Mouse (Mus musculus) 3T3-L1 (cell line): ENCODE data around the gene Gm30302.
"Not testable (repeated sequence)": the region's sequence is repeated elsewhere in the genome, so short reads cannot be mapped to it uniquely, and the experiment has no call there.

ENCODE experiments used
- DNase-seq: peaks from one replicate; pipeline ENCODE4 v3.0.0-alpha.2; 2015; ENCODE audit warnings: low read depth, low spot score

Gm30302 gene

DNA sequence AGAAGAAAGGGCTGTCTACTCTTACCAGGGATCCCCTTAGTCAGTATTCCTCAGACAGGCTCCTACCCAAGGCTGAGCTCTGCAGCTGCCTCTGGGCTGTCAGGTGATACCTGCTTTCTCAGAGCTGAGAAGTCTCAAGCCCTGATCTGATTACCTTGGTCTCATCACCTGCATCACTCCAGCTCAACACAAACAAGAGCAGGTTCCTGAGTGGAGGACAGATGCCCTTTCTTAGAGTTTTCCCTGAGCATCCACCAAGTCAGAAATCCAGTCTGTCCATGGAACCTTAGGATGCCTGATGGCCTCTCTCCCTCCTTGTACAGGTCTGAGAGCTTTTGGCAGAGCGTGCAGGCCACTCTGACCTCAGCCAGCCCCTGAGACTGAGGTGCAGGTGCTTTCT, at the start of gene Gm30302:
TSS of gene Gm30302 (minus strand) at position 101 of the 400 bp plus-strand sequence.
- no peak for DNase-seq

- no peak for DNase-seq
Measured at GRCm38 (mm10) chr13:49846751-49847150, 48.0 kb upstream of the Gm30302 start.

DNA sequence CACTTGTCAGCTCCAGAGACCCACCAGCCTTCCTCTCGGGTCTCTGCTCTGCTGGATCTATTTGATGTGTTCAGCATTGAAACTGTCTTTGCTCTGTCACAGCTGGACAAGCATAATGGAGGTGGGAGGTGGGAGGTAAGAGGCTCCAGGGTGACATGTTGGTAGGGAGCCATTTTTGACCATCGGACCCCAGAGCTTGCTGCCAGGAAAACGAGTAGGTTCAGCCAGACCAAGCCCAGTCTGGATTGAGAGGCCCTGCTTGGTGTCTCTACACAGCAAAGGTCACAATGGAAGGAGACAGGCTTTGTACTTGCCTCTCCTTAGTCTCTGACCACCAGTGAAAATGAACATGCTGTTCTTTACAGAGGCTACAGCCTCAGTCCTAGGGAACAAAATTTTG, 47.3 kb upstream of the Gm30302 start:
- no peak for DNase-seq

DNA sequence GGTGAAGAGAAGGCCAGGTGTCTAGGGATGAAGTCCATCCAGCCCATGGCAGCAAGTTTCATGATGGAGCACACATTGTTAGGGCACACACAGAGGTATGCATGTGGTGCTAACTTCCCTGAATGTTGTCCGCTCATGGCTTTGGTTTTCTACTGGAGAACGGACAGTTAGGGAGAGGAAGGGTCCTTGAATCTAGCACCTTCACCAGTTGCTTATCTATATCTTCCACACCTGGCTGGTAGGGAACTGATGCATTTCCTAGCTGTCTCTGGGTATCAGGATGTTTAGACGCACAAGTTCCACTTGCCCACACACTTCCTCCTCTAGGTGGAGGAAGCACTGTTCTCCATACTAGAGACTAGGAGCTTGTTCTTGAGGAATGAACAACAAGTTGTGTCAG, 46.9 kb upstream of the Gm30302 start:
- no peak for DNase-seq

DNA sequence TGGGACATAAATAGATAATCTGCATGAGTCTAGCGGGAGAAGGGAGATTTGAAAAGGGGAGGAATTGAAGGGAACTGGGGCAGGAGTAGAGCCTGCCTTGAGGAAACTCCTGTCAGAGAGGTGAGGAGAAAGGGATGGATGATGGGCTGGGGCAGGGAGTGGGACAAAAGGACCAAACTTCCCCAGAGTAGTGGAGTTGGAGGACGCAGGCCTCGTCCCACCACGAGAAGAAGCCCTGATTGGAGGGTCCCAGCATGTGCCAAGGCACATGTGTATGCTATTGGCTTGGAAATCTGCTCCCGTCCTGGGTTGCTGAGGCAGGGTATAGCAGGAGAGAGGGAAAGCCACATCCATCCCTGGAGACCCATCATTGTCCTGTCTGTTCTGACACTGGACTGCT, 45.3 kb upstream of the Gm30302 start:
- DNase-seq = no peak

- no peak for DNase-seq
Measured at GRCm38 (mm10) chr13:49841186-49841585, 42.4 kb upstream of the Gm30302 start.

GRCm38 (mm10) chr13:49830355-49830754, 31.6 kb upstream of the Gm30302 start:
- no peak for DNase-seq

GRCm38 (mm10) chr13:49825300-49825699, 26.5 kb upstream of the Gm30302 start:
- no peak for DNase-seq

- no peak for DNase-seq
Measured at GRCm38 (mm10) chr13:49814958-49815357, 16.2 kb upstream of the Gm30302 start.

DNA sequence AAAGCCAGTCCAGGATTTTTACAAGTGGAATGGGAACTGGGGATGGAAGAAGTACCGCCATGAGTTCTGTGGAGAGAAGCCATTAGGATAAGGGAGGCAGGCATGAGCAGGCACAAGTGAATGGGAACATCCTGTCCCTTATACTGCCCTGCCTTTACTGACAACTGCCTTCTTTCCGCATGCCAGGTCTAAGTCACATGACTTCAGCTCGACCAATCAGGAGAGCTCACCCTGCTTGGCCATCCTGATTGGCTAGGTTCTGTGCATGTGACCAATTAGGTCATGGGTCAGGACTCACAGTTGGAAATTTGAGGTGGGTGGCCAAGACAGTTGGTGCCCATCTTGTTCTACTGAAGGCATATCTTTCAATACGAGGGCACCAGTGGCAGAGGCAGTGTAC, 15.6 kb upstream of the Gm30302 start:
- no peak for DNase-seq

GRCm38 (mm10) chr13:49807146-49807545, 8.3 kb upstream of the Gm30302 start:
- DNase-seq = no peak

GRCm38 (mm10) chr13:49788563-49789393, 10.0 kb downstream of the Gm30302 start:
- DNase-seq = no peak

- no peak for DNase-seq
Measured at GRCm38 (mm10) chr13:49783899-49784298, 14.9 kb downstream of the Gm30302 start.

- not testable (repeated sequence) for DNase-seq
Measured at GRCm38 (mm10) chr13:49771536-49771935, 27.3 kb downstream of the Gm30302 start.

DNA sequence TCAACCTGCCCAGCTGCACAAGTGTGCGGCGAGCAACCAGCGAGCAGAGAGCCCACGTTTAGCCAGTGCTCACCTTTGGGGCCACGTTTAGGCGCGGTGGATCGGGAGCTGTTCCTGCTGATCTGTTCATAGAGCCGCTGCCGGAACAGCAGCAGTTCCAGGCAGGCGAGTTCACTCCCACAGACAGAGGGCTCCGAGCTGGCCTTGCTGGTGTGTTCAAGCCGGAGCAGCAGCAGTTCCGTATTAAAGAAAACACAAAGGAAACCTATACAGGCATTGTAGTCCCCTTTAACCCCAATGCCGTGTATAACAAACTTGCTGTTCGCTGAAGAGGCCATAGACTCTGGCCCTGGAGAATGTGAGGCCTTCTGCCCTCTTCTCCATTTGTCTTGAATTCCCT, 29.7 kb downstream of the Gm30302 start:
- no peak for DNase-seq

DNA sequence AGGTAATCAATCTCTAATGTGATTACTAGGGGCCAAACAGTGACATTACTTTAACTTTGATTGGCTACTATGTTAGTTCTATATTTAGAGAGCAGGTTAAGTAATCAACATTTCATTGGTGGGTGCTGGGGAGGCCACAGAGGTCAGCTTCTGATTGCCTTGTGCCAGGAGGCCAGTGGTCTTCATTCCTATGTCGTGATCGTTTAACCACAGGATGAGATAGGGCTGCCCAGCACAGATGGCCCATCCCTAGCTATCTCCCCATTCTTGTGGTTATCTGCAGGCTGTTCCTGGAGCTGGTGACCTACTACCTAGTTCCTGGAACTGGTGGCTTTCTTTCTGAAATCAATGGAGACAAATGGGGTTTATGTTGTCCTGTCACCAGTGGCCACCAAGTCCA, 30.8 kb downstream of the Gm30302 start:
- peak; percentile 9 for DNase-seq

- no peak for DNase-seq
Measured at GRCm38 (mm10) chr13:49766269-49766668, 32.5 kb downstream of the Gm30302 start.

DNA sequence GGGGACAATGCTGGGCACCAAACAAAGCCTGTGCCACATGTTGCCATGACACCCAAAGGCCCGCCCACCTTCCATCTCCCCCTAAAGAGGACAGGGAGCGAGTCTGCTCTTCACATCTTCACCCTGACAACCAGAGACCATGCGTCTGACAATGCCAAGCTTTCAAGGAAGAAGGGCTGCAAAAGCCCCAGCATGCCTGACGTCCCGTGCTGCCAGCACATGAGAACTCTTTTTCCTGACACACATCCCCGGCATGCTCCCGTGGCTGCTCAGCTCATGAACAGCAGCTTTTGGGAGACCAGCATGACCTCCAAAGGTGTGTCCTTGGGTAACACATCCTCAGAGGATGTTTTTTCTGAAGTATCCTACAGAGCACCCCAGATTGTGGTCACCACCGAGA, 33.5 kb downstream of the Gm30302 start:
- no peak for DNase-seq

- no peak for DNase-seq
Measured at GRCm38 (mm10) chr13:49762208-49762607, 36.6 kb downstream of the Gm30302 start.

GRCm38 (mm10) chr13:49760675-49761074, 38.1 kb downstream of the Gm30302 start:
- DNase-seq = no peak

DNA sequence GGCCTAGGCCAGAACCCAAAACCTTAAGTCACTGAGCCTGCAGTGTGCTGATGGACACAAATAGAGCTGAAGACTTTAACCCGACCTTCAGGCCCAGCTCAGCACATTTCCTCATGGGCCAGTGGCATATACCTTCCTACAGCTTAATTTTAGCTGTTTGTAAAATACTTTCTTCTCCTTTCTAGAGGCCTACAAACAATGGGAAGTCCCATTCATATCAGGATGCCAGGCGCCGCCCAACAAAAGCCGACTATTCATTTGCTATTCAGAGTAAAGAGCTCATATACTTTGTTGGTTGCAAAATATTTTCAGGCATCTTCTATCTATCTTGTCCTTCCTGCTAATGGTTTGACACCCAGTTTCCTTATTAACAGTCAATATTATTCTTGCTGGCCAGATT, 40.8 kb downstream of the Gm30302 start:
- DNase-seq = no peak

- no peak for DNase-seq
Measured at GRCm38 (mm10) chr13:49756591-49756990, 42.2 kb downstream of the Gm30302 start.

GRCm38 (mm10) chr13:49741285-49742040, 57.3 kb downstream of the Gm30302 start:
- no peak for DNase-seq
